Mouse (Mus musculus): Measurements from ENCODE around the gene Col4a2. TPM values are rescaled to one million over a fixed set of nuclear protein-coding genes. Genes with fewer than 3 reads are reported as not detected.

Gene Col4a2
- polyA plus RNA-seq, 1 experiment from 2014 or later: 7.9 TPM

GRCm38 (mm10) chr8:11344459-11344858, 31.9 kb downstream of the Col4a2 start:
- no peaks in the 10 kb centered on the region for H3K27me3 ChIP-seq

GRCm38 (mm10) chr8:11346225-11346624, 33.6 kb downstream of the Col4a2 start:
- ATAC-seq (ENCODE audit: insufficient read depth): no peak
- no peaks in the 10 kb centered on the region for H3K27me3 ChIP-seq
- no peak overlapping the region for H3K27ac ChIP-seq (replicated peaks)
- H3K9me3 ChIP-seq (replicated peaks): no peaks in the 10 kb centered on the region
- H3K4me2 ChIP-seq: no peak overlapping the region
- H3K4me3 ChIP-seq (replicated peaks): no peak overlapping the region
- 65% methylated on average over 10 of the region's 10 CpGs for WGBS (ENCODE audit: insufficient replicate concordance)
- no peaks in the 10 kb centered on the region for H3K4me1 ChIP-seq (replicated peaks)
- H3K9ac ChIP-seq: no peak overlapping the region
- H3K36me3 ChIP-seq (replicated peaks): no peaks in the 10 kb centered on the region

More at GRCm38 (mm10) chr8:11344459-11344858, 31.9 kb downstream of the Col4a2 start:
- Histone ChIP-seq H3K9me3 (replicated peaks) (no peaks in the 10 kb centered on the region), H3K9ac (no peak overlapping the region), H3K36me3 (replicated peaks) (no peaks in the 10 kb centered on the region), H3K4me2 (no peak overlapping the region), H3K4me3 (replicated peaks) (no peak overlapping the region), H3K27ac (replicated peaks) (no peak overlapping the region), H3K4me1 (replicated peaks) (peaks cover 7% of the 10 kb centered on the region; the same call in 1 of the 2 replicates)
- WGBS (ENCODE audit: insufficient replicate concordance): 59% methylated on average over 9 of the region's 9 CpGs
- ATAC-seq (ENCODE audit: insufficient read depth): no peak

GRCm38 (mm10) chr8:11347699-11348098, 35.1 kb downstream of the Col4a2 start:
- H3K4me2 ChIP-seq: no peak overlapping the region
- no peak overlapping the region for H3K27ac ChIP-seq (replicated peaks)
- H3K4me1 ChIP-seq (replicated peaks): no peaks in the 10 kb centered on the region
- H3K36me3 ChIP-seq (replicated peaks): no peaks in the 10 kb centered on the region
- H3K27me3 ChIP-seq: no peaks in the 10 kb centered on the region
- H3K9ac ChIP-seq: no peak overlapping the region
- no peaks in the 10 kb centered on the region for H3K9me3 ChIP-seq (replicated peaks)
- H3K4me3 ChIP-seq (replicated peaks): no peak overlapping the region
- ATAC-seq (ENCODE audit: insufficient read depth): no peak
- WGBS (ENCODE audit: insufficient replicate concordance): 55% methylated on average over 9 of the region's 9 CpGs

- no peaks in the 10 kb centered on the region for H3K36me3 ChIP-seq (replicated peaks)
- no peak overlapping the region for H3K9ac ChIP-seq
- H3K27me3 ChIP-seq: no peaks in the 10 kb centered on the region
- no peak overlapping the region for H3K27ac ChIP-seq (replicated peaks)
- H3K4me2 ChIP-seq: no peak overlapping the region
- no peak for ATAC-seq (ENCODE audit: insufficient read depth)
- no peak overlapping the region for H3K4me3 ChIP-seq (replicated peaks)
- no peaks in the 10 kb centered on the region for H3K9me3 ChIP-seq (replicated peaks)
- 59% methylated on average over 11 of the region's 11 CpGs for WGBS (ENCODE audit: insufficient replicate concordance)
- no peaks in the 10 kb centered on the region for H3K4me1 ChIP-seq (replicated peaks)
Measured at GRCm38 (mm10) chr8:11348622-11349021, 36.0 kb downstream of the Col4a2 start.

GRCm38 (mm10) chr8:11351355-11351754, 38.8 kb downstream of the Col4a2 start:
- Histone ChIP-seq H3K9me3 (replicated peaks) (no peaks in the 10 kb centered on the region), H3K27me3 (no peaks in the 10 kb centered on the region), H3K27ac (replicated peaks) (no peak overlapping the region), H3K9ac (no peak overlapping the region), H3K4me1 (replicated peaks) (no peaks in the 10 kb centered on the region), H3K36me3 (replicated peaks) (no peaks in the 10 kb centered on the region), H3K4me2 (no peak overlapping the region), H3K4me3 (replicated peaks) (no peak overlapping the region)
- ATAC-seq (ENCODE audit: insufficient read depth): no peak
- 71% methylated on average over 6 of the region's 6 CpGs for WGBS (ENCODE audit: insufficient replicate concordance)

- H3K9ac ChIP-seq: no peak overlapping the region
- no peak overlapping the region for H3K27ac ChIP-seq (replicated peaks)
- ATAC-seq (ENCODE audit: insufficient read depth): no peak
- WGBS (ENCODE audit: insufficient replicate concordance): 60% methylated on average over 11 of the region's 11 CpGs
- no peaks in the 10 kb centered on the region for H3K9me3 ChIP-seq (replicated peaks)
- no peak overlapping the region for H3K4me3 ChIP-seq (replicated peaks)
- H3K36me3 ChIP-seq (replicated peaks): no peaks in the 10 kb centered on the region
- H3K4me1 ChIP-seq (replicated peaks): no peaks in the 10 kb centered on the region
- H3K27me3 ChIP-seq: no peaks in the 10 kb centered on the region
- no peak overlapping the region for H3K4me2 ChIP-seq
Measured at GRCm38 (mm10) chr8:11352514-11352913, 39.9 kb downstream of the Col4a2 start.

GRCm38 (mm10) chr8:11354800-11355451, 42.3 kb downstream of the Col4a2 start:
- H3K4me2 ChIP-seq: no peak overlapping the region
- no peaks in the 10 kb centered on the region for H3K4me1 ChIP-seq (replicated peaks)
- no peaks in the 10 kb centered on the region for H3K27me3 ChIP-seq
- H3K4me3 ChIP-seq (replicated peaks): no peak overlapping the region
- H3K9me3 ChIP-seq (replicated peaks): no peaks in the 10 kb centered on the region
- no peak overlapping the region for H3K27ac ChIP-seq (replicated peaks)
- H3K9ac ChIP-seq: no peak overlapping the region
- H3K36me3 ChIP-seq (replicated peaks): no peaks in the 10 kb centered on the region
- 55% methylated on average over 8 of the region's 8 CpGs for WGBS (ENCODE audit: insufficient replicate concordance)
- ATAC-seq (ENCODE audit: insufficient read depth): no peak

GRCm38 (mm10) chr8:11355900-11356299, 43.3 kb downstream of the Col4a2 start:
- Histone ChIP-seq H3K36me3 (replicated peaks) (no peaks in the 10 kb centered on the region), H3K9ac (no peak overlapping the region), H3K9me3 (replicated peaks) (no peaks in the 10 kb centered on the region), H3K4me3 (replicated peaks) (no peak overlapping the region), H3K4me1 (replicated peaks) (no peaks in the 10 kb centered on the region), H3K27me3 (no peaks in the 10 kb centered on the region), H3K27ac (replicated peaks) (no peak overlapping the region), H3K4me2 (no peak overlapping the region)
- no peak for ATAC-seq (ENCODE audit: insufficient read depth)
- 62% methylated on average over 3 of the region's 3 CpGs for WGBS (ENCODE audit: insufficient replicate concordance)

- H3K4me1 ChIP-seq (replicated peaks): no peaks in the 10 kb centered on the region
- ATAC-seq (ENCODE audit: insufficient read depth): no peak
- no peak overlapping the region for H3K9ac ChIP-seq
- no peaks in the 10 kb centered on the region for H3K27me3 ChIP-seq
- no peak overlapping the region for H3K27ac ChIP-seq (replicated peaks)
- no peak overlapping the region for H3K4me3 ChIP-seq (replicated peaks)
- H3K4me2 ChIP-seq: no peak overlapping the region
- 39% methylated on average over 8 of the region's 8 CpGs for WGBS (ENCODE audit: insufficient replicate concordance)
- no peaks in the 10 kb centered on the region for H3K9me3 ChIP-seq (replicated peaks)
- H3K36me3 ChIP-seq (replicated peaks): no peaks in the 10 kb centered on the region
Measured at GRCm38 (mm10) chr8:11356776-11357175, 44.2 kb downstream of the Col4a2 start.

- Histone ChIP-seq H3K27ac (replicated peaks) (no peak overlapping the region), H3K27me3 (no peaks in the 10 kb centered on the region), H3K36me3 (replicated peaks) (no peaks in the 10 kb centered on the region), H3K9ac (no peak overlapping the region), H3K4me1 (replicated peaks) (no peaks in the 10 kb centered on the region), H3K4me3 (replicated peaks) (no peak overlapping the region), H3K4me2 (no peak overlapping the region), H3K9me3 (replicated peaks) (no peaks in the 10 kb centered on the region)
- no peak for ATAC-seq (ENCODE audit: insufficient read depth)
- 38% methylated on average over 7 of the region's 7 CpGs for WGBS (ENCODE audit: insufficient replicate concordance)
Measured at GRCm38 (mm10) chr8:11357921-11358436, 45.4 kb downstream of the Col4a2 start.

GRCm38 (mm10) chr8:11359846-11360245, 47.2 kb downstream of the Col4a2 start:
- Histone ChIP-seq H3K9ac (no peak overlapping the region), H3K9me3 (replicated peaks) (no peaks in the 10 kb centered on the region), H3K4me3 (replicated peaks) (no peak overlapping the region), H3K36me3 (replicated peaks) (no peaks in the 10 kb centered on the region), H3K4me2 (no peak overlapping the region), H3K27me3 (no peaks in the 10 kb centered on the region), H3K4me1 (replicated peaks) (no peaks in the 10 kb centered on the region), H3K27ac (replicated peaks) (no peak overlapping the region)
- WGBS (ENCODE audit: insufficient replicate concordance): 61% methylated on average over 5 of the region's 5 CpGs
- ATAC-seq (ENCODE audit: insufficient read depth): no peak
